Mouse (Mus musculus): ENCODE results near the gene Slc22a20. TPM values are rescaled to one million over a fixed set of nuclear protein-coding genes. Genes with fewer than 3 reads are reported as not detected.
A peak's percentile ranks its signal among the peaks of the same experiment; 100 is the strongest.

The Slc22a20 gene
- polyA plus RNA-seq, 1 experiment, result not detected

GRCm38 (mm10) chr19:5990921-5991320, 5.0 kb upstream of the Slc22a20 start:
- no peaks in the 10 kb centered on the region for H3K27me3 ChIP-seq (replicated peaks; ENCODE audit: control insufficient read depth, insufficient read depth, low read length)
- no peak overlapping the region for H3K27ac ChIP-seq (ENCODE audit: insufficient read depth, low read depth, low read length)
- WGBS, result 69% methylated on average over 1 of the region's 1 CpGs
- H3K4me1 ChIP-seq (ENCODE audit: control insufficient read depth, insufficient read depth, low read length), result 0 out of 2 replicates have a peak, but pooled peaks cover 2% of the 10 kb centered on the region
- no peak for TF ChIP-seq CTCF (conservative IDR thresholded peaks at IDR 0.05; ENCODE audit: insufficient read depth, insufficient read length, low read depth, low read length)
- no peaks in the 10 kb centered on the region for H3K36me3 ChIP-seq (ENCODE audit: control insufficient read depth, insufficient read depth, low read length)
- H3K4me3 ChIP-seq (ENCODE audit: insufficient read depth, low read depth, low read length), result no peak overlapping the region
- no peak for DNase-seq

GRCm38 (mm10) chr19:5990033-5990432, 4.1 kb upstream of the Slc22a20 start:
- DNase-seq, result peak; percentile 6
- Histone ChIP-seq H3K4me1 (ENCODE audit: control insufficient read depth, insufficient read depth, low read length) (0 out of 2 replicates have a peak, but pooled peaks cover 2% of the 10 kb centered on the region), H3K27me3 (replicated peaks; ENCODE audit: control insufficient read depth, insufficient read depth, low read length) (no peaks in the 10 kb centered on the region), H3K36me3 (ENCODE audit: control insufficient read depth, insufficient read depth, low read length) (no peaks in the 10 kb centered on the region), H3K27ac (ENCODE audit: insufficient read depth, low read depth, low read length) (no peak overlapping the region), H3K4me3 (ENCODE audit: insufficient read depth, low read depth, low read length) (no peak overlapping the region)
- 52% methylated on average over 12 of the region's 12 CpGs for WGBS
- TF ChIP-seq CTCF (conservative IDR thresholded peaks at IDR 0.05; ENCODE audit: insufficient read depth, insufficient read length, low read depth, low read length) (no peak), POLR2A (IDR thresholded peaks at IDR 0.05; ENCODE audit: low read depth, low read length) (no peak)

GRCm38 (mm10) chr19:5989585-5989984, 3.6 kb upstream of the Slc22a20 start:
- no peak for DNase-seq
- no peaks in the 10 kb centered on the region for H3K36me3 ChIP-seq (ENCODE audit: control insufficient read depth, insufficient read depth, low read length)
- no peaks in the 10 kb centered on the region for H3K27me3 ChIP-seq (replicated peaks; ENCODE audit: control insufficient read depth, insufficient read depth, low read length)
- H3K4me1 ChIP-seq (ENCODE audit: control insufficient read depth, insufficient read depth, low read length), result 0 out of 2 replicates have a peak, but pooled peaks cover 2% of the 10 kb centered on the region
- TF ChIP-seq POLR2A (IDR thresholded peaks at IDR 0.05; ENCODE audit: low read depth, low read length), result no peak
- no peak for TF ChIP-seq CTCF (conservative IDR thresholded peaks at IDR 0.05; ENCODE audit: insufficient read depth, insufficient read length, low read depth, low read length)
- H3K27ac ChIP-seq (ENCODE audit: insufficient read depth, low read depth, low read length), result no peak overlapping the region
- WGBS, result 47% methylated on average over 6 of the region's 6 CpGs
- no peak overlapping the region for H3K4me3 ChIP-seq (ENCODE audit: insufficient read depth, low read depth, low read length)

GRCm38 (mm10) chr19:5988815-5989452, 3.0 kb upstream of the Slc22a20 start:
- Histone ChIP-seq H3K4me3 (ENCODE audit: insufficient read depth, low read depth, low read length) (no peak overlapping the region), H3K27me3 (replicated peaks; ENCODE audit: control insufficient read depth, insufficient read depth, low read length) (no peaks in the 10 kb centered on the region), H3K36me3 (ENCODE audit: control insufficient read depth, insufficient read depth, low read length) (no peaks in the 10 kb centered on the region), H3K4me1 (ENCODE audit: control insufficient read depth, insufficient read depth, low read length) (0 out of 2 replicates have a peak, but pooled peaks cover 2% of the 10 kb centered on the region), H3K27ac (ENCODE audit: insufficient read depth, low read depth, low read length) (no peak overlapping the region)
- no peak for TF ChIP-seq CTCF (conservative IDR thresholded peaks at IDR 0.05; ENCODE audit: insufficient read depth, insufficient read length, low read depth, low read length)
- no peak for TF ChIP-seq POLR2A (IDR thresholded peaks at IDR 0.05; ENCODE audit: low read depth, low read length)
- peak; percentile 92 for DNase-seq
- 17% methylated on average over 13 of the region's 13 CpGs for WGBS

- 69% methylated on average over 5 of the region's 5 CpGs for WGBS
- Histone ChIP-seq H3K36me3 (ENCODE audit: control insufficient read depth, insufficient read depth, low read length) (no peaks in the 10 kb centered on the region), H3K4me1 (ENCODE audit: control insufficient read depth, insufficient read depth, low read length) (0 out of 2 replicates have a peak, but pooled peaks cover 2% of the 10 kb centered on the region), H3K27me3 (replicated peaks; ENCODE audit: control insufficient read depth, insufficient read depth, low read length) (no peaks in the 10 kb centered on the region), H3K4me3 (ENCODE audit: insufficient read depth, low read depth, low read length) (no peak overlapping the region), H3K27ac (ENCODE audit: insufficient read depth, low read depth, low read length) (no peak overlapping the region)
- TF ChIP-seq POLR2A (IDR thresholded peaks at IDR 0.05; ENCODE audit: low read depth, low read length), result no peak
- TF ChIP-seq CTCF (conservative IDR thresholded peaks at IDR 0.05; ENCODE audit: insufficient read depth, insufficient read length, low read depth, low read length), result no peak
- no peak for DNase-seq
These were observed 2.3 kb upstream of the Slc22a20 start for GRCm38 (mm10) chr19:5988027-5988814.

GRCm38 (mm10) chr19:5980477-5980876, 5.5 kb downstream of the Slc22a20 start:
- WGBS, result 86% methylated on average over 9 of the region's 9 CpGs
- Histone ChIP-seq H3K4me1 (ENCODE audit: control insufficient read depth, insufficient read depth, low read length) (no peaks in the 10 kb centered on the region), H3K4me3 (ENCODE audit: insufficient read depth, low read depth, low read length) (no peak overlapping the region), H3K36me3 (ENCODE audit: control insufficient read depth, insufficient read depth, low read length) (no peaks in the 10 kb centered on the region), H3K27ac (ENCODE audit: insufficient read depth, low read depth, low read length) (no peak overlapping the region), H3K27me3 (replicated peaks; ENCODE audit: control insufficient read depth, insufficient read depth, low read length) (no peaks in the 10 kb centered on the region)
- no peak for TF ChIP-seq POLR2A (IDR thresholded peaks at IDR 0.05; ENCODE audit: low read depth, low read length)
- no peak for TF ChIP-seq CTCF (conservative IDR thresholded peaks at IDR 0.05; ENCODE audit: insufficient read depth, insufficient read length, low read depth, low read length)
- DNase-seq, result no peak

- no peak overlapping the region for H3K4me3 ChIP-seq (ENCODE audit: insufficient read depth, low read depth, low read length)
- H3K36me3 ChIP-seq (ENCODE audit: control insufficient read depth, insufficient read depth, low read length), result no peaks in the 10 kb centered on the region
- 85% methylated on average over 3 of the region's 3 CpGs for WGBS
- H3K4me1 ChIP-seq (ENCODE audit: control insufficient read depth, insufficient read depth, low read length), result no peaks in the 10 kb centered on the region
- TF ChIP-seq POLR2A (IDR thresholded peaks at IDR 0.05; ENCODE audit: low read depth, low read length) (no peak), CTCF (conservative IDR thresholded peaks at IDR 0.05; ENCODE audit: insufficient read depth, insufficient read length, low read depth, low read length) (no peak)
- no peak for DNase-seq
- no peaks in the 10 kb centered on the region for H3K27me3 ChIP-seq (replicated peaks; ENCODE audit: control insufficient read depth, insufficient read depth, low read length)
- H3K27ac ChIP-seq (ENCODE audit: insufficient read depth, low read depth, low read length), result no peak overlapping the region
These were observed 8.2 kb downstream of the Slc22a20 start for GRCm38 (mm10) chr19:5977717-5978116.

Data from kidney, adult 2 months (tissue).